Mouse (Mus musculus): Measurements from ENCODE around the gene Col12a1. TPM values are rescaled to one million over a fixed set of nuclear protein-coding genes. Genes with fewer than 3 reads are reported as not detected.

Gene Col12a1
- total and polyA plus RNA-seq, 3 experiments: 0.07 to 0.46 (median 0.21) TPM

DNA sequence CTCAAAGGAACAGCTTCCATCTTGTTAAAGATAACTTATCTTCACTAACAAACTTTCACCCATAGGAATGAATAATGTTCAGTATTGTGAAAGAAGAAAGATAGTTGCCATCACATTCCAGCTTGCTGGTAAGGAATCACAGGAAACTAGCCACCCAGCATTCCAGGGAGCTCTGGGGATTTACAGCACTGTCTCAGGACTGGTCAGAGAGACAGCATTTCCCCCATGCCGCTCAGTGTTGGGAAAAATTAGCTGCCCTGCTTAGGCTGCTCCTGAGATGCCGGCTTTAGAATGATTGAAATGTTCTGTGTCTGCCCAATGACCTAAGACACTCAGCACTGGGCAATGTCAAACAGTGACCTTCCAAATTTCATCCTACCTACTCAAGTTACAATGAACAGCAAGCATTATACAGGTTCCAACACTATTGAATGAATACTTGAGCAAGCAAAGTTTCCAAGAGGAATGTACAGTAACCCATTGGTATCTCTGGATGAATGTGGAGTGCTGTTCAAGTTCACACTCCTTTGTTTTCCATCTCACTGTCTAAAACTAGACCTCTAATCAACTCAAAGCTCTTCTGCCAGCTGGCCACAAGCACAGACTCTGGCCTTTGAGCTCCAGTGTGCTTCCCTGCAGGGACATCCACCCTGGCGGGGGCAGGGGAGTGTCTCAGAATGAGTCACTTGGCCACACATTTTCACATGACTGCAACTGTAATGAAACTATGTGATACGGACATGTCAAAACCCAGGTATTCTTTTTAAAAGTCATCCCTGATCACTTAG lies 38.0 kb downstream of the Col12a1 start:
- Histone ChIP-seq H3K36me3 (replicated peaks in 1 of 2; ENCODE audit: control insufficient read depth in 1 of 2, insufficient read depth in 1 of 2, low read length in 1 of 2) (no peaks in the 10 kb centered on the region), H3K27me3 (replicated peaks) (no peaks in the 10 kb centered on the region), H3K4me3 (replicated peaks in 1 of 3; ENCODE audit: low read depth in 2 of 3, low read length in 2 of 3, poor library complexity in 1 of 3) (no peak overlapping the region), H3K4me2 (ENCODE audit: insufficient read depth, low read depth, poor library complexity, severe bottlenecking) (peak overlapping the region; percentile 65; the same call in 1 of the 2 replicates), H3K4me1 (ENCODE audit: control insufficient read depth in 1 of 2, insufficient read depth in 2 of 2) (peaks cover 0 to 19% of the 10 kb centered on the region in 2 experiments; a peak in 2 of 4 replicates), H3K27ac (ENCODE audit: insufficient read depth, low read depth) (no peak overlapping the region), H3K9ac (ENCODE audit: insufficient read depth, low read depth) (no peak overlapping the region), H3K9me3 (replicated peaks; ENCODE audit: low read length) (no peaks in the 10 kb centered on the region), H3K79me2 (replicated peaks; ENCODE audit: control insufficient read depth, extremely low read depth, insufficient read depth, poor library complexity, severe bottlenecking) (no peaks in the 10 kb centered on the region)
- TF ChIP-seq SMC3 (IDR thresholded peaks at IDR 0.05; ENCODE audit: low read depth, low read length) (no peak), ZNF384 (IDR thresholded peaks at IDR 0.05; ENCODE audit: low read depth, low read length) (no peak), JUN (IDR thresholded peaks at IDR 0.05; ENCODE audit: insufficient read depth, low read depth, low read length) (peak; percentile 65), POLR2A (IDR thresholded peaks at IDR 0.05; ENCODE audit: low read depth, low read length) (no peak), ETS1 (conservative IDR thresholded peaks at IDR 0.05; ENCODE audit: low read depth, low read length) (peak; percentile 67), USF1 (IDR thresholded peaks at IDR 0.05; ENCODE audit: low read depth, low read length) (no peak), RCOR1 (conservative IDR thresholded peaks at IDR 0.05; ENCODE audit: low read depth, low read length) (peak; percentile 59; the same call in 1 of the 2 replicates), TBP (conservative IDR thresholded peaks at IDR 0.05; ENCODE audit: low read depth, low read length) (no peak), RAD21 (IDR thresholded peaks at IDR 0.05; ENCODE audit: low read depth, low read length) (no peak; the same call in 1 of the 2 replicates), GABPA (IDR thresholded peaks at IDR 0.05; ENCODE audit: insufficient replicate concordance, low read depth, low read length) (no peak), IRF4 (IDR thresholded peaks at IDR 0.05; ENCODE audit: low read depth, low read length) (peak; percentile 94), NELFE (IDR thresholded peaks at IDR 0.05; ENCODE audit: low read depth, low read length) (no peak), EP300 (IDR thresholded peaks at IDR 0.05; ENCODE audit: low read length) (peak; percentile 87), JUND (conservative IDR thresholded peaks at IDR 0.05; ENCODE audit: low read depth, low read length) (peak; percentile 82), SIN3A (IDR thresholded peaks at IDR 0.05; ENCODE audit: low read length) (0 out of 2 replicates have a peak, but pooled peaks have one; percentile 67), MYC (IDR thresholded peaks at IDR 0.05; ENCODE audit: low read depth, low read length) (no peak; the same call in 1 of the 2 replicates), E2F4 (IDR thresholded peaks at IDR 0.05; ENCODE audit: insufficient replicate concordance, low read depth, low read length) (no peak), MAFK (IDR thresholded peaks at IDR 0.05; ENCODE audit: insufficient replicate concordance, low read length) (peak; percentile 6; the same call in 1 of the 2 replicates), HCFC1 (IDR thresholded peaks at IDR 0.05; ENCODE audit: low read depth, low read length) (no peak), MXI1 (IDR thresholded peaks at IDR 0.05; ENCODE audit: low read depth, low read length) (0 out of 2 replicates have a peak, but pooled peaks have one; percentile 27), ZC3H11A (IDR thresholded peaks at IDR 0.05; ENCODE audit: low read depth, low read length) (no peak), NRF1 (IDR thresholded peaks at IDR 0.05; ENCODE audit: low read depth, low read length) (no peak), CHD2 (IDR thresholded peaks at IDR 0.05; ENCODE audit: low read length) (peak; percentile 72), MAX (IDR thresholded peaks at IDR 0.05; ENCODE audit: low read length) (peak; percentile 44; the same call in 1 of the 2 replicates), PAX5 (IDR thresholded peaks at IDR 0.05; ENCODE audit: low read length) (no peak), MEF2A (IDR thresholded peaks at IDR 0.05; ENCODE audit: borderline replicate concordance, low read depth, low read length) (peak; percentile 68; the same call in 1 of the 2 replicates), CHD1 (IDR thresholded peaks at IDR 0.05; ENCODE audit: low read depth, low read length) (no peak), USF2 (conservative IDR thresholded peaks at IDR 0.05; ENCODE audit: low read depth, low read length) (no peak), ZMIZ1 (IDR thresholded peaks at IDR 0.05; ENCODE audit: low read depth, low read length) (no peak), UBTF (IDR thresholded peaks at IDR 0.05; ENCODE audit: low read depth, low read length) (no peak), MAZ (IDR thresholded peaks at IDR 0.05; ENCODE audit: low read depth, low read length) (peak; percentile 69; the same call in 1 of the 2 replicates), BHLHE40 (IDR thresholded peaks at IDR 0.05; ENCODE audit: low read depth, low read length) (peak; percentile 85), POLR2AphosphoS2 (IDR thresholded peaks at IDR 0.05; ENCODE audit: low read depth, low read length) (no peak), CTCF (conservative IDR thresholded peaks at IDR 0.05 in 1 of 2, IDR thresholded peaks at IDR 0.05 in 1 of 2; ENCODE audit: low read depth in 2 of 2, low read length in 2 of 2) (no peak), ZKSCAN1 (IDR thresholded peaks at IDR 0.05; ENCODE audit: borderline replicate concordance, low read depth, low read length) (no peak)
- in situ Hi-C loops (cut with MboI; ENCODE audit: low pct_ligation_motif_present, low pct_unique_long_range_greater_than_20kb, low sequenced_read_pairs) (no loop called here), dilution Hi-C loops (cut with MboI; ENCODE audit: extremely low pct_ligation_motif_present, extremely low pct_unique_long_range_greater_than_20kb, low sequenced_read_pairs) (no loop called here)
- peak; percentile 70 for DNase-seq (ENCODE audit: extremely low read depth)

All from CH12.LX (cell line).